7 mouse cellular contexts compared by ENCODE assay signal in the genomic region with DNA sequence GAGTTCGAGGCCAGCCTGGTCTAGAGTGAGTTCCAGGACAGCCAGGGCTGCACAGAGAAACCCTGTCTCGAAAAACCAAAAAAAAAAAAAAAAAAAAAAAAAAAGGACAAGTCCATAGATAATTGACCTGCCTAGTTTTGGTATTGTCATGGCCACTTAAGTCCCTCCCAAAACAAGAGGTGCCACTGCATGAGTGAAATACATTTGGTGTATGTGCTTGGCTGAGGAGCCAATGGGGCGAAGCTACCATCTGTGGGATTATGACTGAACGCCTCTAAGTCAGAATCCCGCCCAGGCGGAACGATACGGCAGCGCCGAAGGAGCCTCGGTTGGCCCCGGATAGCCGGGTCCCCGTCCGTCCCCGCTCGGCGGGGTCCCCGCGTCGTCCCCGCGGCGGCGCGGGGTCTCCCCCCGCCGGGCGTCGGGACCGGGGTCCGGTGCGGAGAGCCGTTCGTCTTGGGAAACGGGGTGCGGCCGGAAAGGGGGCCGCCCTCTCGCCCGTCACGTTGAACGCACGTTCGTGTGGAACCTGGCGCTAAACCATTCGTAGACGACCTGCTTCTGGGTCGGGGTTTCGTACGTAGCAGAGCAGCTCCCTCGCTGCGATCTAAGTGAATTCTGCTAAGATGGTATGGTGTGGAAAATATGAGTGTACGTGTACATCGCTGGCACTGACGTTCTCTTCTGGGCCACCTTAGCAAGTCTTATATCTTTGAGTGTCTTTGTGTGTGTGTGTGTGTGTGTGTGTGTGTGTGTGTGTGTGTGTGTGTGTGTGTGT. TPM values are rescaled to one million over a fixed set of nuclear protein-coding genes. Genes with fewer than 3 reads are reported as not detected.
DNase-seq lines count a peak whose midpoint lies in the region; ATAC-seq and TF ChIP-seq lines count a peak whose summit lies in the region.
"Not testable (repeated sequence)": the region's sequence is repeated elsewhere in the genome, so short reads cannot be mapped to it uniquely, and the experiment has no call there.

No protein-coding gene starts in this region.

- intact Hi-C loops in heart, postnatal 10 days (cut with DNase I), result loop anchor here (2.0 kb wide), 1 partner anchor 13 kb away; no protein-coding TSS in a partner anchor
- intact Hi-C loops in left cerebral cortex, postnatal 4 days (cut with DNase I), result loop anchor here (10.0 kb wide), 1 partner anchor 81 kb away; no protein-coding TSS in a partner anchor

- not testable (repeated sequence) for H3K9ac ChIP-seq in forebrain, postnatal 0 days

- 28% methylated on average over 53 of the region's 56 CpGs for WGBS in forebrain, postnatal 0 days

- H3K36me3 ChIP-seq in forebrain, postnatal 0 days (ENCODE audit: insufficient read depth), result peaks cover 60% of the 10 kb centered on the region

- H3K27ac ChIP-seq in forebrain, postnatal 0 days (ENCODE audit: low read depth, low read length), result not testable (repeated sequence)

- H3K9me3 ChIP-seq in forebrain, postnatal 0 days (ENCODE audit: low read length), result not testable (repeated sequence)

- not testable (repeated sequence) for ATAC-seq in forebrain, postnatal 0 days

- not testable (repeated sequence) for H3K4me1 ChIP-seq in forebrain, postnatal 0 days (ENCODE audit: insufficient read depth)

- H3K4me2 ChIP-seq in forebrain, postnatal 0 days (ENCODE audit: low read depth), result not testable (repeated sequence)

- TF ChIP-seq CTCF in forebrain, postnatal 0 days (IDR thresholded peaks at IDR 0.05; ENCODE audit: low read depth), result not testable (repeated sequence)

- DNase-seq in adrenal gland, postnatal 36 days, result peak; percentile 97 to 99
- peak; percentile 71 for DNase-seq in forebrain, postnatal 0 days
- DNase-seq in heart, postnatal 10 days, result peak; percentile 100
- DNase-seq in layer of hippocampus, adult 11-12 months (ENCODE audit: low spot score), result peak; percentile 100
- peak; percentile 95 for DNase-seq in left cerebral cortex, postnatal 4 days
- peak; percentile 100 for DNase-seq in ovary, postnatal 14 days (ENCODE audit: low spot score)
- peak; percentile 96 to 100 for DNase-seq in thymus, adult 18-20 months

- not testable (repeated sequence) for H3K4me3 ChIP-seq in forebrain, postnatal 0 days (ENCODE audit: low read depth, low read length)

- H3K27me3 ChIP-seq in forebrain, postnatal 0 days (ENCODE audit: insufficient read depth, low read length), result not testable (repeated sequence)

RNA-seq across cellular contexts. Expression of a gene that starts 9.4 kb away (rescaled TPM):
- 10 to 100 TPM; 37.9 to 51.8 TPM for total RNA-seq in adrenal gland, postnatal 36 days (2021)
- total RNA-seq in forebrain, postnatal 0 days (2014; rRNA removed), result 40.5 and 43.8 TPM in 2 replicates
- 26.8 and 29.9 TPM in 2 replicates for polyA plus RNA-seq in forebrain, postnatal 0 days (2015; fragmentation: Nextera tagmentation; extraction: Ambion mirVana)
- 10 to 100 TPM; 22.7 to 24.3 TPM for total RNA-seq in heart, postnatal 10 days (2021)
- 10 to 100 TPM; 39.4 to 39.7 TPM for total RNA-seq in left cerebral cortex, postnatal 4 days (2021)

RNA-seq across cellular contexts. Expression of a gene that starts 32.3 kb away (rescaled TPM):
- total RNA-seq in adrenal gland, postnatal 36 days (2021), result 10 to 100 TPM; 67.0 to 75.5 TPM
- total RNA-seq in forebrain, postnatal 0 days (2014; rRNA removed), result 61.7 and 76.6 TPM in 2 replicates
- 20.3 and 32.2 TPM in 2 replicates for polyA plus RNA-seq in forebrain, postnatal 0 days (2015; fragmentation: Nextera tagmentation; extraction: Ambion mirVana)
- total RNA-seq in heart, postnatal 10 days (2021), result 10 to 100 TPM; 41.3 to 51.3 TPM
- total RNA-seq in left cerebral cortex, postnatal 4 days (2021), result 100 to 1,000 TPM in 1 of 2 experiments, 10 to 100 TPM in 1; 81.8 to 101 TPM

RNA-seq across cellular contexts. Expression of a gene that starts 59.2 kb away (rescaled TPM):
- total RNA-seq in adrenal gland, postnatal 36 days (2021), result 10 to 100 TPM; 79.0 to 82.0 TPM
- total RNA-seq in forebrain, postnatal 0 days (2014; rRNA removed), result 96.1 and 96.3 TPM in 2 replicates
- 157 and 175 TPM in 2 replicates for polyA plus RNA-seq in forebrain, postnatal 0 days (2015; fragmentation: Nextera tagmentation; extraction: Ambion mirVana)
- 10 to 100 TPM; 56.8 to 57.4 TPM for total RNA-seq in heart, postnatal 10 days (2021)
- 10 to 100 TPM; 70.6 to 75.7 TPM for total RNA-seq in left cerebral cortex, postnatal 4 days (2021)
